Mouse (Mus musculus): ENCODE results near the gene Igf2bp1. TPM values are rescaled to one million over a fixed set of nuclear protein-coding genes. Genes with fewer than 3 reads are reported as not detected.
A peak's percentile ranks its signal among the peaks of the same experiment; 100 is the strongest.

Gene Igf2bp1
- polyA plus RNA-seq, 1 experiment from 2014 or later: 4.3 TPM

DNA sequence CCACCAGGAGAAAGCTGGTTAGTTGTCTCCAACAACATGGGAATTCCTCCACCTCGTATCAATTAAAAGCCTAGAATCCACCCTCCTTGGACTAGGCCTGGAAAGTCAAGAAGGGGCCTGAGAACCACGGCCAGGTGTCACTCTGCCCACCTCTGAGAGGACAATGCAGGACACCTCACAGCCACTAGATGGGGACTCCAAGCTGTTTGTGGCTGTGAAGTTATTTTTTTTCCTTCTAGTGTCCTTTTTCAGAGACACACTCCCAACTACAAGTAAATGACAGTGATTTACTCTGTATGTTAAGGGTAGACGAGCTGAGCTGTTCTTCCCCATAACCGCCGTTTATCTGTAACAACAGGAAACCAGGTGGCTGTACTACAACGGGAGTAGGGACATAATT is 32.6 kb downstream of the Igf2bp1 start:
- H3K4me1 ChIP-seq (replicated peaks; ENCODE audit: control insufficient read depth, insufficient read depth): no peaks in the 10 kb centered on the region
- H3K9me3 ChIP-seq (ENCODE audit: control insufficient read depth, low read length): no peaks in the 10 kb centered on the region
- H3K4me3 ChIP-seq (ENCODE audit: low read depth, low read length): no peak overlapping the region
- no peak overlapping the region for H3K27ac ChIP-seq (replicated peaks)
- no peak overlapping the region for H3K9ac ChIP-seq (ENCODE audit: low read length)
- no peak for DNase-seq (ENCODE audit: low spot score)
- ATAC-seq (ENCODE audit: low FRiP score, low TSS enrichment): no peak
- WGBS: 68% methylated on average over 6 of the region's 6 CpGs
- H3K36me3 ChIP-seq (ENCODE audit: control insufficient read depth, insufficient read depth, low read length): peaks cover 10% of the 10 kb centered on the region
- H3K27me3 ChIP-seq (ENCODE audit: control insufficient read depth, insufficient read depth, low read length): no peaks in the 10 kb centered on the region
- no peak for TF ChIP-seq EP300 (optimal IDR thresholded peaks at IDR 0.05)
- TF ChIP-seq CTCF (IDR thresholded peaks at IDR 0.05; ENCODE audit: low read depth): peak; percentile 60
- no peak overlapping the region for H3K4me2 ChIP-seq (replicated peaks; ENCODE audit: low read depth)

DNA sequence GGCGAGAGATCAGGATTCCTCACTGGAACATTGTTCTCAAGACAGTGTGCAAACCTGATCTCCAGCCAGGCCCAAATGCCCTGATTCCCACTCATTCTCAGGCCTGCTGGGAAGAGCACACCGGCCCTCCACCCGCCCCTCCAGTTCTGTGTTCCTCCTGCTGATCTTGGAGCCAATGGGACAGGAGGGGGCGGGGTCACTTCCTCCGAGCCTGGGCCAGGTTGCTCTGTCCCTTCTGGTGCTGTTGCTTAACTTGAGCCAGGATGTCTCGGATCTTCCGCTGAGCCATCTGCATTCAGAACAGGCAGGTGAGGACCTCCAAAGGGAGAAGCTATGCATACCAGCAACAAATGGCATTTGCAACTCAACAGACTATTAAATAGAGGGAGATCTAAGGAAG is 42.4 kb downstream of the Igf2bp1 start:
- Histone ChIP-seq H3K9ac (ENCODE audit: low read length) (no peak overlapping the region), H3K27me3 (ENCODE audit: control insufficient read depth, insufficient read depth, low read length) (no peaks in the 10 kb centered on the region), H3K9me3 (ENCODE audit: control insufficient read depth, low read length) (no peaks in the 10 kb centered on the region), H3K4me1 (replicated peaks; ENCODE audit: control insufficient read depth, insufficient read depth) (no peaks in the 10 kb centered on the region), H3K27ac (replicated peaks) (no peak overlapping the region), H3K4me2 (replicated peaks; ENCODE audit: low read depth) (no peak overlapping the region), H3K36me3 (ENCODE audit: control insufficient read depth, insufficient read depth, low read length) (peaks cover 18% of the 10 kb centered on the region), H3K4me3 (ENCODE audit: low read depth, low read length) (no peak overlapping the region)
- TF ChIP-seq CTCF (IDR thresholded peaks at IDR 0.05; ENCODE audit: low read depth) (no peak), EP300 (optimal IDR thresholded peaks at IDR 0.05) (no peak)
- ATAC-seq (ENCODE audit: low FRiP score, low TSS enrichment) (no peak), DNase-seq (ENCODE audit: low spot score) (no peak)
- 65% methylated on average over 7 of the region's 7 CpGs for WGBS

DNA sequence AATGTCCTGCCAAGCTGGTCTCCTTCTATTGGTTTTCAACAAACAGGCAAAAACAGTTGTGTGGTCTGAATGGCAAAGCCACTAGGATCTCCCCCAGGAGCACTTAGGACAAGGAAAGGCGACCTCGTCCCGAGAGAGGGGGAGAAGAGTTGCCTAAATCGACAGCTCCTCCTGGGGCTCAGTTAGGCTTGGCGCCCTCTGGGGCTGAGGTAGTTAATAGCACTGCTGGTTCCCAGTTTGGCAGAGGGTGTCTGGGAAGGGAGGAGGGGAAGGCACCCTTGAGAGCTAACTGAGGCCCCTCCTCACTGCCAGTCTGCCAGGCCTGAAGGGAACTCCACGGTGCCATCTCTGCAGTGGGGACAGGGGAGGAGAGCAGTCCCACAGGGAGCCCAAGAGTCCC is 46.6 kb downstream of the Igf2bp1 start:
- no peaks in the 10 kb centered on the region for H3K36me3 ChIP-seq (ENCODE audit: control insufficient read depth, insufficient read depth, low read length)
- no peaks in the 10 kb centered on the region for H3K27me3 ChIP-seq (ENCODE audit: control insufficient read depth, insufficient read depth, low read length)
- H3K4me3 ChIP-seq (ENCODE audit: low read depth, low read length): no peak overlapping the region
- H3K4me2 ChIP-seq (replicated peaks; ENCODE audit: low read depth): no peak overlapping the region
- H3K9ac ChIP-seq (ENCODE audit: low read length): no peak overlapping the region
- no peak overlapping the region for H3K27ac ChIP-seq (replicated peaks)
- no peaks in the 10 kb centered on the region for H3K4me1 ChIP-seq (replicated peaks; ENCODE audit: control insufficient read depth, insufficient read depth)
- DNase-seq (ENCODE audit: low spot score) (no peak), ATAC-seq (ENCODE audit: low FRiP score, low TSS enrichment) (no peak)
- TF ChIP-seq EP300 (optimal IDR thresholded peaks at IDR 0.05) (no peak), CTCF (IDR thresholded peaks at IDR 0.05; ENCODE audit: low read depth) (peak; percentile 53)
- 63% methylated on average over 6 of the region's 6 CpGs for WGBS
- no peaks in the 10 kb centered on the region for H3K9me3 ChIP-seq (ENCODE audit: control insufficient read depth, low read length)

DNA sequence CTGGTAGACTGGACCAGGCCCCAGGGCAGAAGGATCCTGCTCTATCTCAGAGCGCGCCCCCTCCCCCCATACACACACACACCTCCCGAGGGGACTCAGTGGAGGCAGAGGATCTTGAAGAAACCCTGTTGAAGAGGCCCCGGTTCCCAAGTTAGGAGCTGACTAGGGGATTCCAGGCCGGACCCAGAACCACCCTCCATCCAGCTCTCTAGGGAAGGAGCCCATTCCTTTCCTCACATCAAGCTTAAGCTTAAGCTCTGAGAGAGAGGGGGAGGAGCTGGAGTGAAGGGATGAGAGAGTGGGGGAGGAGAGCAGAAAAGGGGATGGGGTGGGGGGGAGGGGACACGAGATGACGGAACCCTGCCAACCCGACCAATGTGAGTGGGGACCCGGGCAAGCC is 47.5 kb downstream of the Igf2bp1 start:
- Histone ChIP-seq H3K9me3 (ENCODE audit: control insufficient read depth, low read length) (no peaks in the 10 kb centered on the region), H3K27me3 (ENCODE audit: control insufficient read depth, insufficient read depth, low read length) (no peaks in the 10 kb centered on the region), H3K27ac (replicated peaks) (no peak overlapping the region), H3K36me3 (ENCODE audit: control insufficient read depth, insufficient read depth, low read length) (no peaks in the 10 kb centered on the region), H3K4me1 (replicated peaks; ENCODE audit: control insufficient read depth, insufficient read depth) (no peaks in the 10 kb centered on the region), H3K4me2 (replicated peaks; ENCODE audit: low read depth) (no peak overlapping the region), H3K9ac (ENCODE audit: low read length) (no peak overlapping the region), H3K4me3 (ENCODE audit: low read depth, low read length) (no peak overlapping the region)
- DNase-seq (ENCODE audit: low spot score) (no peak), ATAC-seq (ENCODE audit: low FRiP score, low TSS enrichment) (no peak)
- WGBS: 72% methylated on average over 9 of the region's 9 CpGs
- TF ChIP-seq EP300 (optimal IDR thresholded peaks at IDR 0.05): no peak
- no peak for TF ChIP-seq CTCF (IDR thresholded peaks at IDR 0.05; ENCODE audit: low read depth)

DNA sequence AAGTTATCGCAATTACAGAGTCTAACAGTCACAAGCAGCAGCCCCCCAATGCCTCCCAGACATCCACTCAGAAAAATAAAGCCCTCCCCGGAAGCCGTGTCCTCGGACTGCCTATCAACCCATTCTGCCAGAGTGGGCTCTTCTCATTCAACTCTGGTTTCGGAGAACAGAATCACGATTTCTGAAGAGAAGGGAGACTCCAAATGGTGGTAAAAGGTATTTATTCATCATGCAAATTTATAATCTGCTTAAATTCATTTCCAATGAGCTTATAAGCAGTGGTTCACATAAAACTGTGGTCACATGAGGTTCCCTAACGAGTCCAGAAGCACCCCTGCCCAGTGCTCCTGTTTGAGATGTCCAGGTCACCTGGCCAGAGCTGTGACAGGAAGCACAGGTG is 48.3 kb downstream of the Igf2bp1 start:
- ATAC-seq (ENCODE audit: low FRiP score, low TSS enrichment): no peak
- Histone ChIP-seq H3K9me3 (ENCODE audit: control insufficient read depth, low read length) (no peaks in the 10 kb centered on the region), H3K36me3 (ENCODE audit: control insufficient read depth, insufficient read depth, low read length) (no peaks in the 10 kb centered on the region), H3K9ac (ENCODE audit: low read length) (no peak overlapping the region), H3K27me3 (ENCODE audit: control insufficient read depth, insufficient read depth, low read length) (no peaks in the 10 kb centered on the region), H3K4me1 (replicated peaks; ENCODE audit: control insufficient read depth, insufficient read depth) (no peaks in the 10 kb centered on the region), H3K4me3 (ENCODE audit: low read depth, low read length) (peak overlapping the region; percentile 24), H3K4me2 (replicated peaks; ENCODE audit: low read depth) (peak overlapping the region; percentile 29; the same call in 1 of the 2 replicates), H3K27ac (replicated peaks) (no peak overlapping the region)
- TF ChIP-seq EP300 (optimal IDR thresholded peaks at IDR 0.05): no peak
- peak; percentile 27; the same call in 1 of the 2 replicates for TF ChIP-seq CTCF (IDR thresholded peaks at IDR 0.05; ENCODE audit: low read depth)
- WGBS: 58% methylated on average over 7 of the region's 7 CpGs
- DNase-seq (ENCODE audit: low spot score): no peak

DNA sequence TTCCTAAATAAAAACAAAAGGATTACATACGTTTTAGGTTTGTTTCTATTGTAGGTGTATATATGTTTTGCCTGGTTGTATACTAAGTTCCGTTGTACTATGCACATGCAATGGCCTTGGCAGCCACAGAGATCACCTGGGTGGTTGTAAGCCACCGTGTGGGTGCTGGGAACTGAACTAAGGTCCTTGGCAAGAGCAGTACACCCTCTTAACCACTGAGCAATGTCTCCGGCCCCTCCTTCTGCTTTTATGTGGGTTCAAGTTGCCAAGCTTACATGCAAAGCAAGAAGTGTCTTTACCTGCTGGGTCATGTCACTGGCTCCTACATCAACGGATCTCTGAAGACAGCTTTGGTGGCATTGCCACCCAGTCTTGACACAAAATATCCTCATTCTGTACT is 52.4 kb downstream of the Igf2bp1 start:
- Histone ChIP-seq H3K9ac (ENCODE audit: low read length) (no peak overlapping the region), H3K27ac (replicated peaks) (no peak overlapping the region), H3K4me1 (replicated peaks; ENCODE audit: control insufficient read depth, insufficient read depth) (no peaks in the 10 kb centered on the region), H3K36me3 (ENCODE audit: control insufficient read depth, insufficient read depth, low read length) (no peaks in the 10 kb centered on the region), H3K9me3 (ENCODE audit: control insufficient read depth, low read length) (no peaks in the 10 kb centered on the region), H3K27me3 (ENCODE audit: control insufficient read depth, insufficient read depth, low read length) (no peaks in the 10 kb centered on the region), H3K4me3 (ENCODE audit: low read depth, low read length) (no peak overlapping the region), H3K4me2 (replicated peaks; ENCODE audit: low read depth) (no peak overlapping the region)
- DNase-seq (ENCODE audit: low spot score) (no peak), ATAC-seq (ENCODE audit: low FRiP score, low TSS enrichment) (no peak)
- no peak for TF ChIP-seq CTCF (IDR thresholded peaks at IDR 0.05; ENCODE audit: low read depth)
- no peak for TF ChIP-seq EP300 (optimal IDR thresholded peaks at IDR 0.05)
- 90% methylated on average over 5 of the region's 5 CpGs for WGBS
